Mouse (Mus musculus): ENCODE data around the gene Dupd1. TPM values are rescaled to one million over a fixed set of nuclear protein-coding genes. Genes with fewer than 3 reads are reported as not detected.

Dupd1 gene
- polyA plus RNA-seq (2015; fragmentation: Nextera tagmentation; extraction: Ambion mirVana): not detected in 2 replicates

DNA sequence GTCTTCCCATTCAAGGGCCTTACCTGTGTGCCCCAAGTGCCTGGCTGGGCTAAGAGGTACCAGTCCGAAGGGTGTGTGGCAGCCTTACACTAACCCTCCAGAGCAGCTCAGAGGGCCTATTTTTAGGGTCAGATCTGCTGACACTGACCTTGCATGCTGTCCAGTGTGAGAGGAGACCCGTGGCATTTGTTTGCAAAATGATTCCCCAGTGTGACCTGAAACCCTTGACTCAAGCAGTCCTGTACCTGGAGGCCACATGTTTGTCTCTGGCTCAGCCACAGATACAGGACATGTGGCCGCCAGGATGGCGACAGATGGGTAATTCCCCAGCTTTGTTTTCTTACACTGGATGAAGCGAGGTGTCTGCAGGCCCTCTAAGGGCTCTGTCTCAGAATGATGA lies at the start of gene Dupd1:
TSS of gene Dupd1 (minus strand) at position 91 of the 400 bp plus-strand sequence.
- H3K9ac ChIP-seq: no peak within 1 kb of the TSS
- no peaks in the 10 kb centered on the region for H3K4me1 ChIP-seq (replicated peaks)
- no peaks in the 10 kb centered on the region for H3K36me3 ChIP-seq
- H3K4me3 ChIP-seq (replicated peaks): no peak within 1 kb of the TSS
- H3K4me2 ChIP-seq: no peak within 1 kb of the TSS
- H3K27me3 ChIP-seq: no peaks in the 10 kb centered on the region
- 54% methylated on average over 5 of the region's 5 CpGs for WGBS (ENCODE audit: insufficient replicate concordance)
- no peak for ATAC-seq (ENCODE audit: low read depth)
- H3K9me3 ChIP-seq (replicated peaks): no peaks in the 10 kb centered on the region
- no peak for DNase-seq
- no peak within 1 kb of the TSS for H3K27ac ChIP-seq

DNA sequence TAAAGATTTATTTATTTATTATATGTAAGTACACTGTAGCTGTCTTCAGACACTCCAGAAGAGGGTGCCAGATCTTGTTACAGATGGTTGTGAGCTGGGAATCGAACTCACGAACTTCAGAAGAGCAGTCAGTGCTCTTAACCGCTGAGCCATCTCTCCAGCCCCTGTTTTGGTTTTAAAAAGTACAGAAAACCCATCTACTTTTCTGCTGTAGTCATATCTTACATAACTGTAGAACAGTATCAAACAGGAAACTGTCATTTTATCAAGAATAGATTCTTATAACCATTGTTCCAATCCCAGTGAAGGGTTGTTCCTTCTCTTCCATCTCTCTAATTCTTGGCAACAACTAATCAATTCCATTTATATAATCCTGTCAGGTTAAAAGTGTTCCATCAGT lies 49.4 kb upstream of the Dupd1 start:
- no peak overlapping the region for H3K4me3 ChIP-seq (replicated peaks)
- no peaks in the 10 kb centered on the region for H3K36me3 ChIP-seq
- H3K9ac ChIP-seq: no peak overlapping the region
- ATAC-seq (ENCODE audit: low read depth) (no peak), DNase-seq (no peak)
- H3K4me1 ChIP-seq (replicated peaks): peaks cover 58% of the 10 kb centered on the region
- 66% methylated on average over 3 of the region's 3 CpGs for WGBS (ENCODE audit: insufficient replicate concordance)
- no peak overlapping the region for H3K4me2 ChIP-seq
- no peaks in the 10 kb centered on the region for H3K9me3 ChIP-seq (replicated peaks)
- H3K27me3 ChIP-seq: no peaks in the 10 kb centered on the region
- no peak overlapping the region for H3K27ac ChIP-seq

DNA sequence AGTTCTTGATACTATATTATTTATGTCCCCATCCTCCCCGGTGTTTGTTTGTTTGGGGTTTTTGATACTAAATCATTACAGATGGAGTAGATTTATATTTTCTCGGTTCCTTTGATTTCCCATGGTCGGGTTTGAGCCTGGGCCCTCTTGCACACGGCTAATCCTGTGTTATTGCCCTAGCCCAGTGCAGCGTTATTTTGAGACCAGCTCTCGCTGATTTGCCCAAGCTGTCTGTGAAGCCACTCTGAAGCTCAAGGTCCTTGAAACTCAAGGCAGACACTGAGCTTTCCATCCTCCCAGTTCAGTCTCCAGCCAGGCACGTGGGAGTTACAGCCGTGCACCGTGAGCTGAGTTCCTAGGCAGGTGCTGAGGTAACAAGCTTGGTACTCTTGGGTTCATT lies 47.2 kb upstream of the Dupd1 start:
- H3K36me3 ChIP-seq: no peaks in the 10 kb centered on the region
- 87% methylated on average over 9 of the region's 9 CpGs for WGBS (ENCODE audit: insufficient replicate concordance)
- no peak for DNase-seq
- H3K4me2 ChIP-seq: no peak overlapping the region
- no peak overlapping the region for H3K27ac ChIP-seq
- no peaks in the 10 kb centered on the region for H3K27me3 ChIP-seq
- no peak for ATAC-seq (ENCODE audit: low read depth)
- no peak overlapping the region for H3K4me3 ChIP-seq (replicated peaks)
- H3K9me3 ChIP-seq (replicated peaks): no peaks in the 10 kb centered on the region
- no peak overlapping the region for H3K9ac ChIP-seq
- H3K4me1 ChIP-seq (replicated peaks): peaks cover 64% of the 10 kb centered on the region

DNA sequence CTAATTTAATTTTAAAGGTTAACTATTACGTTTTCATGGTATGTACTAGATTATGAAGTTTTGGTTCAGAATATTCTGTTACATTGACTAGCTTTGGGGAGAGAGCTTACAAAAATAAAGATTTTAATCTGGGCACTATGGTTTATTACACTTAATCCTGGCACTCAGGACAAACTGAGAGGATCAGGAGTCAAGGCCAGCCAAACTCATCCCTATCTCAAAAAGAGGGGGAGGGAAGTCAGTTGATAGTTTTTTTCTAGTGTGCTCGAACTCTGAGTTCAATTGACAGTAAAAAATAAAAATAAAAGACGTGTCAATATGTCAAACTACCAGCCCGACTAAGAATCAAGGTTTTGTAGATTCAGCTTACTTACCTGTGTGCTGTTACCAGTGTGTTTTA lies 39.0 kb upstream of the Dupd1 start:
- no peak overlapping the region for H3K4me3 ChIP-seq (replicated peaks)
- H3K4me1 ChIP-seq (replicated peaks): peaks cover 76% of the 10 kb centered on the region
- WGBS (ENCODE audit: insufficient replicate concordance): 58% methylated on average over 4 of the region's 4 CpGs
- H3K4me2 ChIP-seq: no peak overlapping the region
- no peaks in the 10 kb centered on the region for H3K27me3 ChIP-seq
- no peaks in the 10 kb centered on the region for H3K36me3 ChIP-seq
- no peaks in the 10 kb centered on the region for H3K9me3 ChIP-seq (replicated peaks)
- DNase-seq (no peak), ATAC-seq (ENCODE audit: low read depth) (no peak)
- H3K27ac ChIP-seq: no peak overlapping the region
- H3K9ac ChIP-seq: no peak overlapping the region

DNA sequence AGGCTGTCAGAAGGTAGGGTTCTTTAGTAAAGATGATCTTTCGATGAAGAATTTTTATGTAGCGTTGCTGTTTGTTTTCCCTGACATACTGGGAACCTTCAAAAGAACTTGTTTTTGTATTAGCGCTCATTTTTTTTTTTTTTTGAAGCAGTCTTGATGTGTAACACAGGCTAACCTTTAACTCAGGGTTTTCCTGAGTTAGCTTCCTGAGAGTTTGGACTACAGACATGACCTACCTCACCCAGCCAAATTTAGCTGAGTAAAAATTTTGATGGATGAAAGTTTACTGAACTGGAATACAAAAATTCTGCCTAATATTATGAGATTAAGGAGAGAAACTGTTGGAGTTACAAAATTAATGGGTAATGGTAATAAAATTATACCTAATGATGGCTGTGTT lies 38.0 kb upstream of the Dupd1 start:
- Histone ChIP-seq H3K9ac (peak overlapping the region; percentile 92; the same call in 1 of the 2 replicates), H3K4me2 (0 out of 2 replicates have a peak overlapping the region, but pooled peaks have one; percentile 76), H3K9me3 (replicated peaks) (no peaks in the 10 kb centered on the region), H3K36me3 (no peaks in the 10 kb centered on the region), H3K4me1 (replicated peaks) (peaks cover 73% of the 10 kb centered on the region), H3K27me3 (no peaks in the 10 kb centered on the region), H3K27ac (no peak overlapping the region), H3K4me3 (replicated peaks) (no peak overlapping the region)
- 87% methylated on average over 3 of the region's 3 CpGs for WGBS (ENCODE audit: insufficient replicate concordance)
- ATAC-seq (ENCODE audit: low read depth) (no peak), DNase-seq (no peak)

DNA sequence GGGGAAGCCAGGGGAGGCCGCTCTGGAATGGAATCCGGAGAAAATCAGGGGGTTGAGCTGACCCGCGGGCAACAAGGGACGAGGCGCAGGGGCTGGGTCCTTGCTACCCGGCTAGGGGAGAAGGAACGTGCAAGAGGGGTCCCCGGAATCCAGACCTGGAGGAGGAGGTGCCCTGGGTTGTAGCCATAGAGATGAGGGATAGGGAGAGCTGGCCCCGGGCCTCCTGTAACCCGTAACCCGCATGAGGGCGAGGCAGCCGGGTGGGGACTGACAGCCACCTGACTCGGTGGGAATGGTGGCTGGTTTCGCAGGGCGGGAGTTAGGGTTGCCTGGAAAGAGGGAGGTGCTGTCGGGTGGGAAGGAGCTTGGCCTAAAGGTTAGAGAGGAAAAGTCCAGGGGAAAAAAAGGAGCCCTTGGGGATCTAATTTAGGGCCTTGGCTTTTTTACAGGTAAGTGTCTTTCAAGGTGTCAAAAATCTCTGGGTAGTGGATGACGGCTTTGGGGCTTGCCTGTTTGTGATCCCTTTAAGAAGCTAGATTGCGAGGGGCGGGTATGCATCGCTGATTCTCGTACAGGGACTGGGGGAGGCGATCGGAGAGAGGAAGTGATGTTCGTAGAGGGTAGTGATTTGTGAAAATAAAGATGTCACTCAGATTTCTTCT lies 36.6 kb upstream of the Dupd1 start, which contains the start of gene Dusp13:
TSS of gene Dusp13 (minus strand) at position 301 of the 662 bp plus-strand sequence.
- Histone ChIP-seq H3K27ac (peak within 1 kb of the TSS; percentile 76), H3K9ac (peak within 1 kb of the TSS; percentile 92), H3K4me1 (replicated peaks) (peaks cover 61% of the 10 kb centered on the region), H3K9me3 (replicated peaks) (no peaks in the 10 kb centered on the region), H3K36me3 (no peaks in the 10 kb centered on the region), H3K4me2 (peak within 1 kb of the TSS; percentile 76), H3K4me3 (replicated peaks) (peak within 1 kb of the TSS; percentile 94), H3K27me3 (no peaks in the 10 kb centered on the region)
- WGBS (ENCODE audit: insufficient replicate concordance): under 1% methylated on average over 26 of the region's 26 CpGs
- peak; percentile 57 for DNase-seq
- ATAC-seq (ENCODE audit: low read depth): peak; percentile 80

DNA sequence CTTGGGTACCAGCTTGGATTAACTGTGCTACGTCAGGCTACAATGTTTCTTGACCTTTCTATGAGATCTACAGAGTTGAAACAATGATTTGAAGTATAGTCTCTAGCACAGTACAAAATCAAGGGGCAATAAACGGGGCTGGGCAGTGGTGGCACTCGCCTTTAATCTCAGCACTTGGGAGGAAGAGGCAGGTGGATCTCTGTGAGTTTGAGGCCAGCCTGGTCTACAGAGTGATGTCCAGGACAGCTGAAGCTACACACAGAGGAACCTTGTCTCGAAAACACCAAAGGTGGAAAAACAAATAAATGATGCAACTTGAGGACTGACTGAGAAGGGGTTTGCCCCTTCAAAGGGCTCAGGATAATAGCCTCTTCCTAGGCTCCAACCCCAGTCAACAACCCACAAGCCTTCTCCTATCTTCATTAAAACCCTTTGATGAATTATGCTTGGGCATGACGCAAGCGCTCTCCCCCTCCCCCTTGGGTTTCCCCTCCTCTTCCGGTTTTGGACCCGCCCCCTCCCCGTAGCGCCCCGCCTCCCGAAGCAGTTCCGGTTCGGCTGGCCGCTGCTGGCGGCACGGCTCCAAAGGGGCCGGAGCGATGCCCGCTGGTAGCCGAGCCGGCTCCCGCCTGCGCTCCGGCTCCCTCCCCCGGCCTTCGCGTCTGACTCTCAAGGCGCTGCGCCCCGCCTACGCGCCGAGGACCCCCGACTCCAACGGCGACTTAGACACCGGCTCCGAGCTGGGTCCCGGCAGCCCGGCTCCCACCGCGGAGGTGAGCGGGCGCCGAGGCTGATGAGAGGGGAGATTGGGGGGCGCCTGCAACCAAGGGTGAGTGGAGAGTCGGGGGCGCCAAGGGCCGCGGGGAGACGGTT lies 35.9 kb upstream of the Dupd1 start, which contains the start of gene Samd8:
TSS of gene Samd8 (plus strand) at position 524 of the 873 bp plus-strand sequence.
- H3K4me3 ChIP-seq (replicated peaks): peak within 1 kb of the TSS; percentile 94
- ATAC-seq (ENCODE audit: low read depth): peak; percentile 82
- H3K4me1 ChIP-seq (replicated peaks): peaks cover 53% of the 10 kb centered on the region
- H3K4me2 ChIP-seq: peak within 1 kb of the TSS; percentile 76
- peak within 1 kb of the TSS; percentile 76 for H3K27ac ChIP-seq
- H3K27me3 ChIP-seq: no peaks in the 10 kb centered on the region
- DNase-seq: peak; percentile 68
- H3K9ac ChIP-seq: peak within 1 kb of the TSS; percentile 92
- 6% methylated on average over 52 of the region's 52 CpGs for WGBS (ENCODE audit: insufficient replicate concordance)
- no peaks in the 10 kb centered on the region for H3K9me3 ChIP-seq (replicated peaks)
- no peaks in the 10 kb centered on the region for H3K36me3 ChIP-seq

DNA sequence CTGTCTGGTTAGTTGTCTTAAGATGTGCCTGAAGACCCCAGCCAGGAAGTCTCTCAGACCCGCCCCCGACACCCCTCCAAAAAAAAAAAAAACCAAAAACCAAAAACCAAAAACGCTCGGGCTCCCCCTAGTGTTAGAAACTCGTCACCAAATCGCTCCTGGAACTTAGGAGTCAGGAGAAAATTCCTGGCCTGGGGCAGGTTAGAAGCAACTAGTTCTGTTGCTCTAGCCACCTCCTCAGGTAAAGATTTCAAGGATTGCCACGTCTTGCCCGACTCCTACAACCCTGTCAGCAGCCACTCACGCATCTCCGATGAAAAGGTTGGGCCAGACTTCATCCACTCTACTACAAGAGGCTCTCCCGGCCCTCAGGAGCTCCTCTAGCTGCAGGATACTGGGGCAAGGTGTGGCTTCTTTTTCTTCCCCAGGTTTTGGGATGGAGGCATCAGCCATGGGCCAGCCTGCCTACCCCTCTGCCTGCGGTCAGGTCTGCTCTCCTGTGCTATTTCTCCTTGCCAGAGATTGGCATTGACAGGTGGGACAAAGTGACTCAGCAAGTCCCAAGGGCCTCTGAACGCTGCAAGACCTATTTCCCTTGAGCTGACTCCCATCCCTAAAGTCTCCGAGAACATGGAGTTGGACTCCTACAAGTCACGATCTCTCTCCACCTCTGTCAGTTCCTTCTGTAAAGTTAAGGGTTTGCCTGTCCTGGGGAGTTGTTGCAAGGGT lies 33.9 kb upstream of the Dupd1 start:
- Histone ChIP-seq H3K9me3 (replicated peaks) (no peaks in the 10 kb centered on the region), H3K36me3 (no peaks in the 10 kb centered on the region), H3K4me1 (replicated peaks) (peaks cover 39% of the 10 kb centered on the region), H3K27ac (no peak overlapping the region), H3K4me3 (replicated peaks) (no peak overlapping the region), H3K27me3 (no peaks in the 10 kb centered on the region), H3K4me2 (no peak overlapping the region), H3K9ac (no peak overlapping the region)
- ATAC-seq (ENCODE audit: low read depth) (no peak), DNase-seq (no peak)
- 35% methylated on average over 15 of the region's 15 CpGs for WGBS (ENCODE audit: insufficient replicate concordance)

DNA sequence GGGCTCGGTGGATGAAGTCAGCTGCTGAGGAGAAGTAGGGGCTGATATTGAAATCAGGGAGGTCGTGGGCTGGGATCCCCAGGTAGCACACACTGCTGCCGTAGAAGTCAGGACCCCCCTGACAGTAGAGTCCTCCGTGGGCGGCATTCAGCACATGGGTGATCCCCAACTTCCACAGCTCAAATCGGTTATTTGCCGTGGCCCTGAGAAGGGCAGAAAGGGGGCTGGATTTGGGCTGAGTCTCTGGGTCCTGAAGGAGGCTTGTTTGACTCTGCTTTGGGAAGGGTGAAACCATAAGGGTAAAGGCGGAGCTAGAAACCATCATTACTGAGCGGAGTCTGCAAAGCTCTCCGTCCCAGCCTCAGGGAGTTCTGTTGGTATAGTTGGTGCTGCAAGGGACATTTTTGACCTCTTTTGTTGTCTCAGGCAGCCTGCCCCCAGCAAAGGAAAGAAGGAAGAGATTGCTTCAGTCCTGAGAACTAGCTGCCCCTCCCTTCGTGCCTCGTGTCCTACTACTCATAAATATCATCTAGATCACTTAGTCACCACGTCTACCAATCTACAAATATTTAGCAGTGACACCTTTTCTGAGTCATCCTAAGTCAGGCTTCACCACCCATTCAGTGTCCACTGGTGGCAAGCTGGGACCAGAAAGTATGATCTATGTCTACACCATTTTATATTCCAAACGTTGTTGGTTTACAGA lies 33.2 kb upstream of the Dupd1 start:
- Histone ChIP-seq H3K9ac (no peak overlapping the region), H3K4me1 (replicated peaks) (peaks cover 32% of the 10 kb centered on the region), H3K4me2 (no peak overlapping the region), H3K36me3 (no peaks in the 10 kb centered on the region), H3K4me3 (replicated peaks) (no peak overlapping the region), H3K27ac (no peak overlapping the region), H3K27me3 (no peaks in the 10 kb centered on the region), H3K9me3 (replicated peaks) (no peaks in the 10 kb centered on the region)
- DNase-seq: no peak
- ATAC-seq (ENCODE audit: low read depth): no peak
- WGBS (ENCODE audit: insufficient replicate concordance): 54% methylated on average over 14 of the region's 14 CpGs

DNA sequence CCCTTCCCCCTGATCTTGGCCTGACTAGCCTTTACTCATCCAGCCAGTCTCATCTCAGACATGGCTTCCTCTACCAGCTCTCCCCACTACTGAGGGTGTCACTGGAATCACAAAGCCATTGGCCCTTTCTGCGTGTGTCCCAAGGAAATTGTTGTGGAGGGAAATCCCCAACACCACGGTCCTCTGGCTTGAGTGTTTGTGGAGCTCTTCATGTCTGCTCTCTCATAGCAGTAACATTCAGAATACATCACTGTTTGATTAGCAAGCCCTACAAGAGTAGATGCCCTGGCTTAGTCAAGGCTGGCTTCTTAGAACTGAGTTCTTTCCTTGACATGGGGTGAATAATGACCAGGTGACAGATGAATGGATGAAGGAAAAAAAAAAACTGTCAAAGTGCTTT lies 32.5 kb upstream of the Dupd1 start:
- Histone ChIP-seq H3K27me3 (no peaks in the 10 kb centered on the region), H3K4me2 (no peak overlapping the region), H3K36me3 (no peaks in the 10 kb centered on the region), H3K9me3 (replicated peaks) (no peaks in the 10 kb centered on the region), H3K4me3 (replicated peaks) (no peak overlapping the region), H3K4me1 (replicated peaks) (peaks cover 25% of the 10 kb centered on the region), H3K27ac (no peak overlapping the region), H3K9ac (no peak overlapping the region)
- 73% methylated on average over 2 of the region's 2 CpGs for WGBS (ENCODE audit: insufficient replicate concordance)
- ATAC-seq (ENCODE audit: low read depth) (no peak), DNase-seq (no peak)
